Mouse (Mus musculus) bone marrow macrophage, adult 2 months (primary cell): ENCODE results near the gene Fbxl20.

Experiments used
- CTCF ChIP-seq: IDR thresholded peaks from 2 replicates; pipeline ENCODE4 v1.5.1; 2012; ENCODE audit warnings: low read depth, mild to moderate bottlenecking, low read length, moderate library complexity
- POLR2A ChIP-seq: IDR thresholded peaks from 2 replicates; pipeline ENCODE4 v1.6.1; 2012; ENCODE audit warnings: mild to moderate bottlenecking, low read depth, low read length, borderline replicate concordance

- TF ChIP-seq POLR2A (no peak), CTCF (no peak)
These were observed 73.1 kb downstream of the Fbxl20 start for GRCm38 (mm10) chr11:98077086-98077485.
